Mouse (Mus musculus) midbrain, embryonic 12.5 days (tissue): Measurements from ENCODE around the gene Vps41. TPM values are rescaled to one million over a fixed set of nuclear protein-coding genes. Genes with fewer than 3 reads are reported as not detected.

Source experiments
- ATAC-seq: fragments of 200-750 bp; cut with Nextera tagmentation; 2 replicates; pipeline ENCODE4 v1.8.0; 2017; ENCODE audit warnings: low read depth, moderate TSS enrichment, moderate library complexity; ENCODE audit not compliant: low FRiP score
- H3K27ac ChIP-seq: fragments of 300-500 bp; sonication (generic); replicated peaks from 2 replicates; pipeline ENCODE4 v1.5.1; 2016; ENCODE audit warnings: mild to moderate bottlenecking
- H3K27me3 ChIP-seq: fragments of 300-500 bp; sonication (generic); 2 replicates; pipeline ENCODE4 v1.6.1; 2016; ENCODE audit warnings: mild to moderate bottlenecking
- H3K36me3 ChIP-seq: fragments of 300-500 bp; sonication (generic); 2 replicates; pipeline ENCODE4 v1.6.1; 2016
- H3K4me1 ChIP-seq: fragments of 300-500 bp; sonication (generic); 2 replicates; pipeline ENCODE4 v1.6.1; 2016
- H3K4me2 ChIP-seq: fragments of 300-500 bp; sonication (generic); replicated peaks from 2 replicates; pipeline ENCODE4 v1.6.1; 2016; ENCODE audit warnings: mild to moderate bottlenecking, moderate library complexity
- H3K4me3 ChIP-seq: fragments of 300-500 bp; sonication (generic); 2 replicates; pipeline ENCODE4 v1.5.1; 2016; ENCODE audit warnings: mild to moderate bottlenecking
- H3K9ac ChIP-seq: fragments of 300-500 bp; sonication (generic); replicated peaks from 2 replicates; pipeline ENCODE4 v1.6.1; 2016; ENCODE audit warnings: mild to moderate bottlenecking, moderate library complexity
- H3K9me3 ChIP-seq: fragments of 300-500 bp; sonication (generic); 2 replicates; pipeline ENCODE4 v1.6.1; 2016; ENCODE audit warnings: mild to moderate bottlenecking
- WGBS: fragments of 180-500 bp; shearing (Covaris S2); methylation state at CpG from one replicate; pipeline ENCODE4 v1.1.7; 2016; 5-methylcytosine and 5-hydroxymethylcytosine counted together
- polyA plus RNA-seq: library from polyadenylated mRNA; unstranded; fragments of >200 nt; fragmentation: Nextera tagmentation; extraction: Ambion mirVana; gene quantifications from 2 replicates; pipeline ENCODE4 v1.2.1, GENCODE M21; 2016

Vps41 gene
- polyA plus RNA-seq, 1 experiment from 2014 or later = 107 TPM

DNA sequence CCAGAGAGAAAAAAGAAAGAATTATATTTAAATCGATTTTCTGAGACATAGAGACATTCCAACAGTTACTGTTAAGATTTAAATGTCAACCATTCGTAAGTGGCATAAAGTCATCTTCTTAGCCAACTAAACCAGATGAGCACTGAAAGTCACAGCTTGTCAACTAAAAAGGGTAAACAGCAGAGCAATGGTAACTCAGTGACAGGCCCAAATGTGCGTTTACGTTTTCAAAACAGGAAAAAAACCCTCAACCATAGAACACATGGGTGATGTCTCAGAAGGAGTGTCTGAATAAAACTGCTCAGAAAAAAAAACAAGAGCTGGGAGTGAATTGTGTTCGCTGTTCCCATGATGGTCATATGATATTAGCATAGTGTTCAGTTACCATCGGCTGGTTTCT, 186.5 kb downstream of the Vps41 start:
- no peak overlapping the region for H3K4me2 ChIP-seq

DNA sequence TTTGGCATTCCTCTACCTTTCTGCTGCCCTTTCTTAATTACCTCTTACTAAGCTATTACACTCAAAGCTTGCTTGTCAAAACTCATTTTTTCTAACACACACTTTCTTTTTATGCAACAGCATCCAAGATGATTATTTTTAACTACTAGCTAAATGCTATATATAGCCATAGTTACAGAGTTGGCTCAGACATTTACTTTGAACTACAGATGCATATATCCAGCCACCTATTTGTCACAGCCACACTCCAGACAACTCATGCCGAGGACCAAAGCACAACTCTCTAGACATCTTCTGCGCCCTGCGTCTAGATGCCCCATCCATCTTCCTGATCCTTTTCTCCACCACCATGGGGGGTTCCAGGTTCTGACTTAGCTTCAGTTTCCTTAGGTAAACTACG, 197.7 kb downstream of the Vps41 start:
- H3K27ac ChIP-seq = no peak overlapping the region
- H3K36me3 ChIP-seq = no peaks in the 10 kb centered on the region
- H3K9ac ChIP-seq = no peak overlapping the region
- 89% methylated on average over 4 of the region's 4 CpGs for WGBS
- H3K4me3 ChIP-seq = no peak overlapping the region
- no peaks in the 10 kb centered on the region for H3K4me1 ChIP-seq
- H3K4me2 ChIP-seq = no peak overlapping the region
- no peaks in the 10 kb centered on the region for H3K27me3 ChIP-seq
- no peak for ATAC-seq
- no peaks in the 10 kb centered on the region for H3K9me3 ChIP-seq

More for the DNA sequence above, 186.5 kb downstream of the Vps41 start:
- Histone ChIP-seq H3K9ac (no peak overlapping the region), H3K4me1 (no peaks in the 10 kb centered on the region), H3K9me3 (no peaks in the 10 kb centered on the region), H3K27me3 (no peaks in the 10 kb centered on the region), H3K4me3 (no peak overlapping the region), H3K36me3 (no peaks in the 10 kb centered on the region), H3K27ac (no peak overlapping the region)
- 90% methylated on average over 6 of the region's 6 CpGs for WGBS
- ATAC-seq = no peak

Other genes with a start within 250 kb of the Vps41 start
- gene Amph, start 230.9 kb downstream of the Vps41 start, polyA plus RNA-seq = 14.4 and 15.0 TPM in 2 replicates